Mouse (Mus musculus) testis, postnatal 10 days (tissue): ENCODE measurements around the gene Usp6nl.

ENCODE experiments used
- DNase-seq: peaks from one replicate; pipeline ENCODE4 v3.0.0; 2021; ENCODE audit warnings: low spot score

Usp6nl gene

GRCm38 (mm10) chr2:6414400-6414799 is 91.9 kb downstream of the Usp6nl start:
- DNase-seq, result no peak

GRCm38 (mm10) chr2:6417158-6417557 is 94.7 kb downstream of the Usp6nl start:
- DNase-seq, result no peak

GRCm38 (mm10) chr2:6423661-6424550 is 101.4 kb downstream of the Usp6nl start:
- no peak for DNase-seq

GRCm38 (mm10) chr2:6424851-6425250 is 102.4 kb downstream of the Usp6nl start:
- DNase-seq, result no peak

- peak; percentile 68 for DNase-seq
These were observed 113.9 kb downstream of the Usp6nl start for GRCm38 (mm10) chr2:6436085-6436950.

GRCm38 (mm10) chr2:6441688-6442087 is 119.2 kb downstream of the Usp6nl start:
- no peak for DNase-seq

GRCm38 (mm10) chr2:6442302-6442701 is 119.8 kb downstream of the Usp6nl start:
- DNase-seq, result no peak

GRCm38 (mm10) chr2:6444015-6444414 is 121.5 kb downstream of the Usp6nl start:
- no peak for DNase-seq

- DNase-seq, result no peak
These were observed 122.3 kb downstream of the Usp6nl start for GRCm38 (mm10) chr2:6444723-6445169.

- DNase-seq, result no peak
These were observed 123.4 kb downstream of the Usp6nl start for GRCm38 (mm10) chr2:6445858-6446257.

- DNase-seq, result no peak
These were observed 126.4 kb downstream of the Usp6nl start for GRCm38 (mm10) chr2:6448880-6449279.

GRCm38 (mm10) chr2:6449656-6450055 is 127.2 kb downstream of the Usp6nl start:
- DNase-seq, result no peak

GRCm38 (mm10) chr2:6450544-6450943 is 128.1 kb downstream of the Usp6nl start:
- no peak for DNase-seq

GRCm38 (mm10) chr2:6454941-6455516 is 132.6 kb downstream of the Usp6nl start:
- no peak for DNase-seq

- peak; percentile 58 for DNase-seq
These were observed 137.0 kb downstream of the Usp6nl start for GRCm38 (mm10) chr2:6459282-6460047.

GRCm38 (mm10) chr2:6462306-6462705 is 139.8 kb downstream of the Usp6nl start:
- no peak for DNase-seq

- DNase-seq, result no peak
These were observed 141.6 kb downstream of the Usp6nl start for GRCm38 (mm10) chr2:6463772-6464661.

- no peak for DNase-seq
These were observed 143.9 kb downstream of the Usp6nl start for GRCm38 (mm10) chr2:6466396-6466795.

- DNase-seq, result no peak
These were observed 144.9 kb downstream of the Usp6nl start for GRCm38 (mm10) chr2:6467318-6467717.

GRCm38 (mm10) chr2:6469164-6469563 is 146.7 kb downstream of the Usp6nl start:
- peak; percentile 83 for DNase-seq
